ENCODE assay signal across 23 mouse cellular contexts in the genomic region with DNA sequence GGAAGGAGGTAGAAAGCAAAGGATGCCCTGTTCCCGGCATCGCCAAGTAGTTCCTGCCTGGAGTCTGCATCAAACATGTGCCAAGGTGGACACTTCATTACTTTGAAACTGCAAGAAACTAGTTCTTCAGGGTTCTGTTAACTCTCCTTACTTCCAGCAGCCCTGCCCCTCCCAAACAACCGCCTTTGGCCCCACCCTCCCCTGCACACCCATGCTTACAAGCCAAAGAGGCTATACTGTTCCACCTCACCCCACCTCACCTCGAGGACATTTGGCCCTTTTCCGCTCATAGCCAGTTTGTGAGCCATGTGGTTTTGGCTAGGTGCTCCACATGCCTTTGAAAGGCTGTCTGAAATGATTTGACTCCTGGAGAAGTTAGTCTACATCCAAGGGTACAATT.
DNase-seq lines count a peak whose midpoint lies in the region; ATAC-seq and TF ChIP-seq lines count a peak whose summit lies in the region.
"Had no signal": no experiment of that assay in that cellular context is flagged by ENCODE, and none has a peak within 500 bp of the region (broad histone marks: within the 10 kb centered on the region; RNA-seq: fewer than 3 reads in every experiment).

No protein-coding gene starts in this region.

- no peaks in the 10 kb centered on the region for H3K36me3 ChIP-seq in kidney, adult 2 months (ENCODE audit: control insufficient read depth, insufficient read depth, low read length)
- no peaks in the 10 kb centered on the region for H3K36me3 ChIP-seq in kidney, embryonic 16.5 days (ENCODE audit: insufficient read depth, low read length)
- H3K36me3 ChIP-seq in liver, embryonic 12.5 days: no peaks in the 10 kb centered on the region
- H3K36me3 ChIP-seq in liver, postnatal 0 days (replicated peaks; ENCODE audit: insufficient read depth, low read length): no peaks in the 10 kb centered on the region
- H3K36me3 ChIP-seq in midbrain, embryonic 11.5 days (ENCODE audit: control insufficient read depth, insufficient read depth, low read length): no peaks in the 10 kb centered on the region
- H3K36me3 ChIP-seq: embryonic facial prominence, embryonic 13.5 days; forebrain, embryonic 10.5 days; G1E; hindbrain, embryonic 12.5 days; hindbrain, embryonic 15.5 days had no signal

- WGBS in kidney, adult 2 months: 42% methylated on average over 5 of the region's 5 CpGs
- WGBS in kidney, embryonic 16.5 days: 56% methylated on average over 5 of the region's 5 CpGs
- 54% methylated on average over 5 of the region's 5 CpGs for WGBS in liver, embryonic 12.5 days (ENCODE audit: insufficient replicate concordance)
- 63% methylated on average over 5 of the region's 5 CpGs for WGBS in liver, postnatal 0 days (ENCODE audit: insufficient replicate concordance)
- 84% methylated on average over 5 of the region's 5 CpGs for WGBS in midbrain, embryonic 11.5 days

- H3K27ac ChIP-seq in kidney, adult 2 months (ENCODE audit: insufficient read depth, low read depth, low read length): no peak overlapping the region
- no peak overlapping the region for H3K27ac ChIP-seq in kidney, embryonic 16.5 days (ENCODE audit: low read length)
- H3K27ac ChIP-seq in liver, embryonic 12.5 days: no peak overlapping the region
- H3K27ac ChIP-seq in liver, postnatal 0 days (ENCODE audit: low read depth): no peak overlapping the region
- no peak overlapping the region for H3K27ac ChIP-seq in midbrain, embryonic 11.5 days (ENCODE audit: low read depth, low read length)
- H3K27ac ChIP-seq: embryonic facial prominence, embryonic 13.5 days; forebrain, embryonic 10.5 days; forebrain, embryonic 13.5 days; hindbrain, embryonic 12.5 days; hindbrain, embryonic 15.5 days had no signal

- no peak for TF ChIP-seq POLR2A in kidney, adult 2 months (IDR thresholded peaks at IDR 0.05; ENCODE audit: low read depth, low read length)

- no peak overlapping the region for H3K4me3 ChIP-seq in kidney, adult 2 months (ENCODE audit: insufficient read depth, low read depth, low read length)
- no peak overlapping the region for H3K4me3 ChIP-seq in kidney, embryonic 16.5 days (ENCODE audit: low read length)
- H3K4me3 ChIP-seq in liver, embryonic 12.5 days: no peak overlapping the region
- no peak overlapping the region for H3K4me3 ChIP-seq in liver, postnatal 0 days (ENCODE audit: low read depth, low read length)
- no peak overlapping the region for H3K4me3 ChIP-seq in midbrain, embryonic 11.5 days (ENCODE audit: low read depth, low read length)
- H3K4me3 ChIP-seq: embryonic facial prominence, embryonic 13.5 days; forebrain, embryonic 10.5 days; forebrain, embryonic 13.5 days; hindbrain, embryonic 12.5 days; hindbrain, embryonic 15.5 days had no signal

- peak; percentile 29 to 38 for DNase-seq in cerebellum, postnatal 14 days
- no peak for DNase-seq in cerebellum, adult 11-12 months
- peak; percentile 8 for DNase-seq in kidney, adult 2 months
- no peak for DNase-seq in liver, postnatal 0 days
- no peak for DNase-seq in midbrain, embryonic 11.5 days (ENCODE audit: low spot score, missing footprints)
- DNase-seq: adrenal gland, postnatal 10 days; adrenal gland, postnatal 36 days; B cell, adult 2 months; cerebellum, adult 8-10 months; gastrocnemius, postnatal 10 days; gastrocnemius, postnatal 36 days had no signal

- no peaks in the 10 kb centered on the region for H3K9me3 ChIP-seq in kidney, embryonic 16.5 days (ENCODE audit: low read length)
- H3K9me3 ChIP-seq in liver, embryonic 12.5 days (replicated peaks): no peaks in the 10 kb centered on the region
- H3K9me3 ChIP-seq in liver, postnatal 0 days (ENCODE audit: low read length): no peaks in the 10 kb centered on the region
- H3K9me3 ChIP-seq in midbrain, embryonic 11.5 days (ENCODE audit: control insufficient read depth, low read length): no peaks in the 10 kb centered on the region
- H3K9me3 ChIP-seq: embryonic facial prominence, embryonic 13.5 days; forebrain, embryonic 10.5 days; forebrain, embryonic 13.5 days; hindbrain, embryonic 12.5 days; hindbrain, embryonic 15.5 days had no signal

- no peaks in the 10 kb centered on the region for H3K27me3 ChIP-seq in kidney, adult 2 months (replicated peaks; ENCODE audit: control insufficient read depth, insufficient read depth, low read length)
- H3K27me3 ChIP-seq in kidney, embryonic 16.5 days (ENCODE audit: insufficient read depth, low read length): no peaks in the 10 kb centered on the region
- H3K27me3 ChIP-seq in liver, embryonic 12.5 days (replicated peaks): peaks cover 15% of the 10 kb centered on the region
- no peaks in the 10 kb centered on the region for H3K27me3 ChIP-seq in liver, postnatal 0 days (ENCODE audit: insufficient read depth, low read length)
- no peaks in the 10 kb centered on the region for H3K27me3 ChIP-seq in midbrain, embryonic 11.5 days (ENCODE audit: control insufficient read depth, insufficient read depth, low read length)
- H3K27me3 ChIP-seq: CH12.LX; embryonic facial prominence, embryonic 13.5 days; forebrain, embryonic 13.5 days; hindbrain, embryonic 12.5 days; hindbrain, embryonic 15.5 days; Patski had no signal

- no peak for TF ChIP-seq CTCF in kidney, adult 2 months (conservative IDR thresholded peaks at IDR 0.05; ENCODE audit: insufficient read depth, insufficient read length, low read depth, low read length)
- no peak for TF ChIP-seq CTCF in liver, postnatal 0 days (IDR thresholded peaks at IDR 0.05; ENCODE audit: low read depth)

- H3K9ac ChIP-seq in kidney, embryonic 16.5 days (replicated peaks; ENCODE audit: low read length): no peak overlapping the region
- no peak overlapping the region for H3K9ac ChIP-seq in liver, embryonic 12.5 days
- no peak overlapping the region for H3K9ac ChIP-seq in liver, postnatal 0 days (replicated peaks)
- H3K9ac ChIP-seq in midbrain, embryonic 11.5 days (ENCODE audit: low read length): no peak overlapping the region
- H3K9ac ChIP-seq: embryonic facial prominence, embryonic 13.5 days; forebrain, embryonic 13.5 days; hindbrain, embryonic 12.5 days; hindbrain, embryonic 15.5 days had no signal

- H3K4me2 ChIP-seq in kidney, embryonic 16.5 days (replicated peaks; ENCODE audit: low read depth, low read length): no peak overlapping the region
- no peak overlapping the region for H3K4me2 ChIP-seq in liver, embryonic 12.5 days
- no peak overlapping the region for H3K4me2 ChIP-seq in liver, postnatal 0 days (ENCODE audit: low read depth, low read length)
- no peak overlapping the region for H3K4me2 ChIP-seq in midbrain, embryonic 11.5 days
- H3K4me2 ChIP-seq: embryonic facial prominence, embryonic 13.5 days; forebrain, embryonic 13.5 days; heart, embryonic 11.5 days; hindbrain, embryonic 12.5 days; hindbrain, embryonic 15.5 days had no signal

- H3K4me1 ChIP-seq in kidney, adult 2 months (ENCODE audit: control insufficient read depth, insufficient read depth, low read length): no peaks in the 10 kb centered on the region
- no peaks in the 10 kb centered on the region for H3K4me1 ChIP-seq in kidney, embryonic 16.5 days (ENCODE audit: insufficient read depth, low read length)
- H3K4me1 ChIP-seq in liver, embryonic 12.5 days: peaks cover 12% of the 10 kb centered on the region
- H3K4me1 ChIP-seq in liver, postnatal 0 days (ENCODE audit: insufficient read depth): no peaks in the 10 kb centered on the region
- H3K4me1 ChIP-seq in midbrain, embryonic 11.5 days (ENCODE audit: control insufficient read depth, insufficient read depth, low read length): peaks cover 4% of the 10 kb centered on the region; the same call in 1 of the 2 replicates

- no peak for TF ChIP-seq EP300 in liver, postnatal 0 days (IDR thresholded peaks at IDR 0.05; ENCODE audit: low read depth)

- ATAC-seq in kidney, embryonic 16.5 days (ENCODE audit: low FRiP score, low TSS enrichment): no peak
- peak; percentile 73 for ATAC-seq in liver, embryonic 12.5 days
- ATAC-seq in liver, postnatal 0 days: no peak
- ATAC-seq in midbrain, embryonic 11.5 days (ENCODE audit: low FRiP score): no peak
- ATAC-seq: forebrain, embryonic 13.5 days; forebrain, embryonic 16.5 days; Patski had no signal

Comparison
In these comparisons a context has a peak if more than half of its experiments do, and no peak if none do; other contexts are left out.
1. DNase-seq: peak in cerebellum, postnatal 14 days (2 of 2) and kidney, adult 2 months (single experiment); none in cerebellum, adult 11-12 months (single experiment), liver, postnatal 0 days (single experiment) and midbrain, embryonic 11.5 days (single experiment).